8 mouse cellular contexts compared by ENCODE assay signal in genomic region chr11:97018583-97019344, GRCm38 (mm10). TPM values are rescaled to one million over a fixed set of nuclear protein-coding genes. Genes with fewer than 3 reads are reported as not detected.
A peak's percentile ranks its signal among the peaks of the same experiment; 100 is the strongest.
DNase-seq lines count a peak whose midpoint lies in the region; ATAC-seq and TF ChIP-seq lines count a peak whose summit lies in the region.

No protein-coding gene starts in this region.

- peak overlapping the region; percentile 43 for H3K4me3 ChIP-seq in kidney, embryonic 16.5 days (ENCODE audit: low read length)
- peak overlapping the region; percentile 40 for H3K4me3 ChIP-seq in intestine, postnatal 0 days (ENCODE audit: low read depth, low read length)
- H3K4me3 ChIP-seq in myocyte, result peak overlapping the region; percentile 37
- H3K4me3 ChIP-seq in left cerebral cortex, adult 2 months, result no peak overlapping the region

- no peak overlapping the region for H3ac ChIP-seq in myocyte (ENCODE audit: control insufficient read depth, insufficient read length)

- peak overlapping the region; percentile 61 for H3K4me2 ChIP-seq in kidney, embryonic 16.5 days (replicated peaks; ENCODE audit: low read depth, low read length)
- peak overlapping the region; percentile 62 for H3K4me2 ChIP-seq in intestine, postnatal 0 days (replicated peaks; ENCODE audit: low read depth)
- peak overlapping the region; percentile 75 for H3K4me2 ChIP-seq in myocyte (ENCODE audit: low read depth)

- no peaks in the 10 kb centered on the region for H3K36me3 ChIP-seq in kidney, embryonic 16.5 days (ENCODE audit: insufficient read depth, low read length)
- H3K36me3 ChIP-seq in intestine, postnatal 0 days (ENCODE audit: control insufficient read depth, insufficient read depth), result no peaks in the 10 kb centered on the region
- no peaks in the 10 kb centered on the region for H3K36me3 ChIP-seq in myocyte (ENCODE audit: control insufficient read depth, insufficient read depth)

- no peaks in the 10 kb centered on the region for H3K9me3 ChIP-seq in kidney, embryonic 16.5 days (ENCODE audit: low read length)
- no peaks in the 10 kb centered on the region for H3K9me3 ChIP-seq in intestine, postnatal 0 days (ENCODE audit: control insufficient read depth)

- TF ChIP-seq CTCF in intestine, postnatal 0 days (IDR thresholded peaks at IDR 0.05; ENCODE audit: low read depth), result no peak
- TF ChIP-seq CTCF in left cerebral cortex, adult 2 months (IDR thresholded peaks at IDR 0.05), result no peak

- DNase-seq in kidney, adult 11 months, result no peak
- peak; percentile 44 for DNase-seq in embryo, embryonic 11 days
- no peak for DNase-seq in left cerebral cortex, adult 2 months (ENCODE audit: extremely low spot score in 1 of 2, low spot score in 2 of 2)
- no peak for DNase-seq in cerebellum, adult 9-10 months
- DNase-seq in right cerebral cortex, adult 2 months (ENCODE audit: low spot score in 2 of 2), result no peak

- 0 out of 2 replicates have a peak, but pooled peaks have one; percentile 39 for ATAC-seq in kidney, embryonic 16.5 days (ENCODE audit: low FRiP score, low TSS enrichment)
- no peak for ATAC-seq in intestine, postnatal 0 days

- H3K4me1 ChIP-seq in kidney, embryonic 16.5 days (ENCODE audit: insufficient read depth, low read length), result peaks cover 41% of the 10 kb centered on the region
- peaks cover 16% of the 10 kb centered on the region; the same call in 1 of the 2 replicates for H3K4me1 ChIP-seq in intestine, postnatal 0 days (replicated peaks; ENCODE audit: control insufficient read depth, insufficient read depth, low read length)

- 2% methylated on average over 45 of the region's 68 CpGs for WGBS in kidney, embryonic 16.5 days
- 1% methylated on average over 61 of the region's 68 CpGs for WGBS in intestine, postnatal 0 days

- no peaks in the 10 kb centered on the region for H3K79me2 ChIP-seq in myocyte (ENCODE audit: control insufficient read depth, insufficient read depth)

- H3K27ac ChIP-seq in kidney, embryonic 16.5 days (ENCODE audit: low read length), result no peak overlapping the region
- H3K27ac ChIP-seq in intestine, postnatal 0 days (ENCODE audit: low read depth, low read length), result no peak overlapping the region
- no peak overlapping the region for H3K27ac ChIP-seq in left cerebral cortex, adult 2 months

- intact Hi-C loops in left cerebral cortex, adult 2 months (cut with DNase I), result no loop called here

- peak overlapping the region; percentile 53 for H3K9ac ChIP-seq in kidney, embryonic 16.5 days (replicated peaks; ENCODE audit: low read length)
- H3K9ac ChIP-seq in intestine, postnatal 0 days (ENCODE audit: low read depth, low read length), result no peak overlapping the region

- H3K27me3 ChIP-seq in kidney, embryonic 16.5 days (ENCODE audit: insufficient read depth, low read length), result peaks cover 92% of the 10 kb centered on the region
- H3K27me3 ChIP-seq in intestine, postnatal 0 days (replicated peaks; ENCODE audit: control insufficient read depth, insufficient read depth, low read length), result peaks cover 89% of the 10 kb centered on the region
- peaks cover 5% of the 10 kb centered on the region for H3K27me3 ChIP-seq in myocyte (ENCODE audit: control insufficient read depth, insufficient read depth, insufficient read length)

- peak; percentile 40 for TF ChIP-seq POLR2A in myocyte (IDR thresholded peaks at IDR 0.05; ENCODE audit: insufficient read length, low read depth)

TF ChIP-seq in myocyte, 11 proteins besides CTCF, POLR2A, EP300 and RAD21:
- TF ChIP-seq USF1 (IDR thresholded peaks at IDR 0.05; ENCODE audit: low read depth), result no peak
- TF ChIP-seq CEBPB (IDR thresholded peaks at IDR 0.05; ENCODE audit: insufficient read depth, poor library complexity, severe bottlenecking), result no peak
- no peak for TF ChIP-seq TCF12 (IDR thresholded peaks at IDR 0.05; ENCODE audit: insufficient read depth, poor library complexity, severe bottlenecking)
- no peak for TF ChIP-seq MYOG (IDR thresholded peaks at IDR 0.05; ENCODE audit: control insufficient read depth in 1 of 3, insufficient read depth in 1 of 3, insufficient read length in 2 of 3, low read depth in 2 of 3)
- TF ChIP-seq MAX (IDR thresholded peaks at IDR 0.05; ENCODE audit: low read depth), result no peak
- no peak for TF ChIP-seq E2F4 (IDR thresholded peaks at IDR 0.05; ENCODE audit: insufficient read depth)
- no peak for TF ChIP-seq TCF3 (IDR thresholded peaks at IDR 0.05; ENCODE audit: insufficient read length, low read depth)

RNA-seq across cellular contexts. Expression of gene Sp6, which starts 5.6 kb away (rescaled TPM):
- polyA plus RNA-seq in kidney, embryonic 16.5 days (2015; fragmentation: Nextera tagmentation; extraction: Ambion mirVana), result 1.6 and 2.0 TPM in 2 replicates
- polyA plus RNA-seq in intestine, postnatal 0 days (2015; fragmentation: Nextera tagmentation; extraction: Ambion mirVana), result 0.04 TPM in 1 of 2 replicates, not detected in the other
- polyA plus RNA-seq in myocyte (2012; fragmentation: generic; extraction: Trizol), result 6.0 TPM
- 1 to 10 TPM in 1 of 2 experiments, under 1 TPM in 1; 0.91 to 1.8 TPM for total RNA-seq in left cerebral cortex, adult 2 months (2021)

RNA-seq across cellular contexts. Expression of gene Scrn2, which starts 11.0 kb away (rescaled TPM):
- polyA plus RNA-seq in kidney, embryonic 16.5 days (2015; fragmentation: Nextera tagmentation; extraction: Ambion mirVana), result 45.7 and 50.9 TPM in 2 replicates
- 24.1 and 24.5 TPM in 2 replicates for polyA plus RNA-seq in intestine, postnatal 0 days (2015; fragmentation: Nextera tagmentation; extraction: Ambion mirVana)
- polyA plus RNA-seq in myocyte (2012; fragmentation: generic; extraction: Trizol), result 22.4 TPM
- 1 to 10 TPM; 2.8 to 3.4 TPM for total RNA-seq in left cerebral cortex, adult 2 months (2021)

RNA-seq across cellular contexts. Expression of gene Lrrc46, which starts 22.4 kb away (rescaled TPM):
- polyA plus RNA-seq in kidney, embryonic 16.5 days (2015; fragmentation: Nextera tagmentation; extraction: Ambion mirVana), result 1.3 and 1.5 TPM in 2 replicates
- polyA plus RNA-seq in intestine, postnatal 0 days (2015; fragmentation: Nextera tagmentation; extraction: Ambion mirVana), result 0.17 and 0.18 TPM in 2 replicates
- polyA plus RNA-seq in myocyte (2012; fragmentation: generic; extraction: Trizol), result 1.4 TPM
- under 1 TPM; 0.51 to 0.52 TPM for total RNA-seq in left cerebral cortex, adult 2 months (2021)

RNA-seq across cellular contexts. Expression of gene Mrpl10, which starts 22.6 kb away (rescaled TPM):
- 92.9 and 98.8 TPM in 2 replicates for polyA plus RNA-seq in kidney, embryonic 16.5 days (2015; fragmentation: Nextera tagmentation; extraction: Ambion mirVana)
- polyA plus RNA-seq in intestine, postnatal 0 days (2015; fragmentation: Nextera tagmentation; extraction: Ambion mirVana), result 50.7 and 50.8 TPM in 2 replicates
- polyA plus RNA-seq in myocyte (2012; fragmentation: generic; extraction: Trizol), result 66.0 TPM
- 10 to 100 TPM; 66.5 to 67.0 TPM for total RNA-seq in left cerebral cortex, adult 2 months (2021)

RNA-seq across cellular contexts. Expression of gene Osbpl7, which starts 31.7 kb away (rescaled TPM):
- 10.2 and 10.4 TPM in 2 replicates for polyA plus RNA-seq in kidney, embryonic 16.5 days (2015; fragmentation: Nextera tagmentation; extraction: Ambion mirVana)
- polyA plus RNA-seq in intestine, postnatal 0 days (2015; fragmentation: Nextera tagmentation; extraction: Ambion mirVana), result 10.6 and 12.0 TPM in 2 replicates
- polyA plus RNA-seq in myocyte (2012; fragmentation: generic; extraction: Trizol), result 1.4 TPM
- total RNA-seq in left cerebral cortex, adult 2 months (2021), result 10 to 100 TPM; 14.0 to 15.2 TPM
